Mouse (Mus musculus): ENCODE results near the gene Izumo1. TPM values are rescaled to one million over a fixed set of nuclear protein-coding genes. Genes with fewer than 3 reads are reported as not detected.
"Not testable (repeated sequence)": the region's sequence is repeated elsewhere in the genome, so short reads cannot be mapped to it uniquely, and the experiment has no call there.

The Izumo1 gene
- total RNA-seq, 2 experiments from 2014 or later: 0.34 TPM; not detected in 1

GRCm38 (mm10) chr7:45645591-45645971, 24.0 kb downstream of the Izumo1 start:
- no peak for DNase-seq (ENCODE audit: extremely low spot score in 1 of 2, low spot score in 2 of 2)
- intact Hi-C loops (cut with DNase I): no loop called here
- Histone ChIP-seq H3K27ac (no peak overlapping the region), H3K4me3 (no peak overlapping the region)
- no peak for TF ChIP-seq CTCF (IDR thresholded peaks at IDR 0.05)

DNA sequence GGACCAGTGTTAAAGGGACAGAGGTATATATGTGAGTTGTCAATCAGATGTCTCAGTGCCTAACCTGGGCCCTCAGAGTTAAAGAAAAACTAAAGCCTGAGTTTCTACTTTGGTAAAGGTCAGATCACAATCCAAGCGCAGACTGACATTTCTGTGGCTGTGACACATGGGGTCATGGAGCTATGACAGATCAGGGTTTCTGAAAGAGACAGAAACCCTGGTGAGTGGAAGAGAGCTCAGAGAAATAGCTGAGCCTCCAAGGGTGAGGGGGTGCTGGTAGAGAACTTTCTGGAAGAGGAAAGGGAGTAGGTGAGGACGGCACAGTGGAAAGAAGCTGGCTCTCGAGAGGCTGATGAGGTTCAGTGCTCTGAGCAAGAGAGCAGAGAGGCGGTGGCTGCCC, 25.1 kb downstream of the Izumo1 start:
- no peak for DNase-seq (ENCODE audit: extremely low spot score in 1 of 2, low spot score in 2 of 2)
- Histone ChIP-seq H3K4me3 (no peak overlapping the region), H3K27ac (no peak overlapping the region)
- TF ChIP-seq CTCF (IDR thresholded peaks at IDR 0.05): no peak
- intact Hi-C loops (cut with DNase I): no loop called here

DNA sequence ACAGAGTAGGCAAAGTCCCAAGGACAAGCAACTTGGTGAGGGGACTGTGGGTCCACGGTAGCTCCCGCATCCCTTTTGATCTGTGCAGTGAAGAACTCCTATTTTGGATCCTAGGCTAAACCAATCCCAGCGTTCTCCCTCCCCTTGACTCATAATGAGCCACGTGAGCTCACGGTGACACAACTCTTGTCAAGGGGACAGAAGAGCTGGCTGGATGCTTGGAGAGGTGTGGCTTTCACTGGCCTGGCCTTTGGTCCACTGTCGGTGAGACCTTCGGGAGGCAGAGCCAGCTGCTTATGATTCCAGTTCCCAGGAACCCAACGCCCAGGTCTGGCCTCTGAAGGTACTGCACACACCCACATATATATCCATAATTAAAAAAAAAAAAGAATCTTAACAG, 27.7 kb downstream of the Izumo1 start:
- intact Hi-C loops (cut with DNase I): no loop called here
- H3K27ac ChIP-seq: no peak overlapping the region
- no peak overlapping the region for H3K4me3 ChIP-seq
- TF ChIP-seq CTCF (IDR thresholded peaks at IDR 0.05): no peak
- DNase-seq (ENCODE audit: extremely low spot score in 1 of 2, low spot score in 2 of 2): no peak

GRCm38 (mm10) chr7:45650484-45650883, 28.9 kb downstream of the Izumo1 start:
- H3K4me3 ChIP-seq; intact Hi-C loops (cut with DNase I); H3K27ac ChIP-seq; DNase-seq (ENCODE audit: extremely low spot score in 1 of 2, low spot score in 2 of 2): not testable (repeated sequence)

DNA sequence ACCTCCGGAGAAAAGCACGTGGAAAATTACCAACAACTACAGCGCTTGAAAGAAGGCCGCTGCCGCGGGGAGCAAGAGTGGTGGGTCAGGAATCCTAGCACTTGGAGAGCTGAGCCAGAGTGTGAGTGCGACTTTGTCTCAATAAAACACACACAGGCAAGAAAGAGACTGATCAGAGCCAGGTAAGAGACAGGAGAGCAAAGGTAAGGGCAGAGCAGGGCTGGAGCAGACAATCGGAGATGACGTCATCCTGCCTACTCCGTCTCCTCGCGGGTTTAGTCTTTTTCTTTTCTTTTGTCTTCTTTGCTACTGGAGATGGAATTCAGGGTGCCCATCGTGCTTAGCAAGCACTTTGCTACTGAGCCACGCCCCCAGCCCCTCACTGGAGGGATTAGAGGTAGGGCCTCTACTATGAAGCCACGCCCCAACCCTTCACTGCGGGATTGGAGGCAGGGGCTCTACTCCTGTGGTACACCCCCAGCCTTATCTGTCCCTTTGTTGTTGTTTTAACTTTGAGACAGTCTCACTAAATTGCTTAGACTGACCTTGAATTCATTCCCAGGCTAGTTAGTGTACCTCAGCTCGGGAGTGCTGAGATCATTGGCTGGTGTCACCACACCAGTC, 32.9 kb downstream of the Izumo1 start:
- DNase-seq (ENCODE audit: extremely low spot score in 1 of 2, low spot score in 2 of 2): no peak
- no peak for TF ChIP-seq CTCF (IDR thresholded peaks at IDR 0.05)
- intact Hi-C loops (cut with DNase I): loop anchor here (5.0 kb wide), 1 partner anchor 37 kb away; the partner anchor contains the start of genes Fgf21 and Fut1
- no peak overlapping the region for H3K27ac ChIP-seq
- no peak overlapping the region for H3K4me3 ChIP-seq

GRCm38 (mm10) chr7:45660746-45661478, 39.3 kb downstream of the Izumo1 start:
- TF ChIP-seq CTCF (IDR thresholded peaks at IDR 0.05): no peak
- intact Hi-C loops (cut with DNase I): no loop called here
- no peak overlapping the region for H3K27ac ChIP-seq

GRCm38 (mm10) chr7:45661702-45662101, 40.1 kb downstream of the Izumo1 start:
- intact Hi-C loops (cut with DNase I); DNase-seq (ENCODE audit: extremely low spot score in 1 of 2, low spot score in 2 of 2); H3K27ac ChIP-seq; H3K4me3 ChIP-seq: not testable (repeated sequence)

More at GRCm38 (mm10) chr7:45660746-45661478, 39.3 kb downstream of the Izumo1 start:
- H3K4me3 ChIP-seq: no peak overlapping the region
- no peak for DNase-seq (ENCODE audit: extremely low spot score in 1 of 2, low spot score in 2 of 2)

DNA sequence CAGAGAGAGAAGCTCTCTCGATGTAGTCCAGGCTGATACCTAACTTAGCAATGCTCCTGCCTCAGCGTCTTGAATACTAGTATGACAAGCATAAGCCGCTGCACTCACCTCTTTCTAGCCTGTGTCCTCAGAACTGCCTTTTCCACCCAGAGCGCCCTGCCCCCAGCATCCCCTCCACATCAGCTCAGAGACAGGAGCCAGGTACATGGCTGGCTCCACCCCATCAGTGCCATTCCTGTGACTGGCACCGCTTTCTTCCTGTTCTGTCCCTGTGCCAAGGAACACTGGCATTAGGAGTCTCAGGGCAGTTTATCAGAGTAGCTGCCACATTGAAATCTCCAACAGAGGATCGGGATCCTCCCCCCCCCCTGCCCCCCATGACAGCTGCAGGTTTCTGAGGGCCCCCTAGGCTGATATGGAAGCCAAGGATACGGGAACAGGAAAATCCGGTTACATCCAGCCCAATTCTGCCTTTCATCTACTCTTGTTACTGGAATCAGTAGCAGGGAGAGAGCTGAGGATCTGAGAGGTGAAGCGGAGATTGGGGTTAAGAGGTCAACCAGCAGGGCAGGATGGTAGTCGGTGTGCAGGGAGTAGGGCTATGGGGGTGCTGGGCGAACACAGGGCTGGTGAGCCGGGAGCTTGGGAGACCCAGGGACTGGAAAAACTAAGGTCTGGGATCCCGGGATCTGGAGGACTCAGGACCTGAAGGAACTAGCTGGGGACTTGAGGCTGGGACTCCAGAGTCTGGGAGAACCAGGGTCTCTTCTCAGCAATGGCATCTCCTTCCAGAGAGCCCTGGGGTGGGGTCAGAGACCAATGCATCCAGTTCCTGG, 43.9 kb downstream of the Izumo1 start:
- Histone ChIP-seq H3K27ac (no peak overlapping the region), H3K4me3 (no peak overlapping the region)
- DNase-seq (ENCODE audit: extremely low spot score in 1 of 2, low spot score in 2 of 2): no peak
- TF ChIP-seq CTCF (IDR thresholded peaks at IDR 0.05): no peak
- intact Hi-C loops (cut with DNase I): no loop called here

- Histone ChIP-seq H3K4me3 (no peak within 1 kb of the TSS), H3K27ac (no peak within 1 kb of the TSS)
- no peak for DNase-seq (ENCODE audit: extremely low spot score in 1 of 2, low spot score in 2 of 2)
- TF ChIP-seq CTCF (IDR thresholded peaks at IDR 0.05): no peak
- intact Hi-C loops (cut with DNase I): no loop called here
Observed at GRCm38 (mm10) chr7:45666161-45666560, 44.5 kb downstream of the Izumo1 start, which contains the start of gene Fut2. Fut2 (minus strand) TSS chr7:45666394.

GRCm38 (mm10) chr7:45667761-45668160, 46.1 kb downstream of the Izumo1 start:
- Histone ChIP-seq H3K4me3 (no peak overlapping the region), H3K27ac (no peak overlapping the region)
- intact Hi-C loops (cut with DNase I): no loop called here
- TF ChIP-seq CTCF (IDR thresholded peaks at IDR 0.05): no peak
- no peak for DNase-seq (ENCODE audit: extremely low spot score in 1 of 2, low spot score in 2 of 2)

DNA sequence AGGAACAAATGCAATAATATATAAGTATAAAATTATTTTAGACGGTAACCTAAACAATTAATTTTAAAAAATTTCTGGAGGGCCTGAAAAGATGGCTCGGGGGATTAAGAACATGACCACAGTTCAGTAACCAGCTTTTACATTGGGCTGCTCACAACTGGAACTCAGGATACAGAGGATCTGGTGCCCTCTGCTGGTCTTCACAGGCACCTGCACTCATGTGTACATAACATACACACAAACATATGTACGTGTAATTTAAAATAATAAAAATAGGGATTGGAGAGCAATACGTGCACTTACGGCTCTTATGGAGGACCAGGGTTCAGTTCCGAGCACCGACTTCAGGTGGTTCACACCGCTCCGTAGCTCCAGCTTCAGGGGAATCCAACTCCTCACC, 47.3 kb downstream of the Izumo1 start:
- intact Hi-C loops (cut with DNase I): no loop called here
- no peak overlapping the region for H3K27ac ChIP-seq
- peak; percentile 26 for TF ChIP-seq CTCF (IDR thresholded peaks at IDR 0.05)
- no peak overlapping the region for H3K4me3 ChIP-seq
- no peak for DNase-seq (ENCODE audit: extremely low spot score in 1 of 2, low spot score in 2 of 2)
